Mouse (Mus musculus) olfactory bulb, adult 2 months (tissue): ENCODE measurements around the gene Fam8a1. TPM values are rescaled to one million over a fixed set of nuclear protein-coding genes. Genes with fewer than 3 reads are reported as not detected.
A peak's percentile ranks its signal among the peaks of the same experiment; 100 is the strongest.

Source experiments
- H3K27ac ChIP-seq: fragments of 200-500 bp; 2 replicates; pipeline ENCODE4 v1.5.1; 2012; ENCODE audit warnings: low read depth, low read length; ENCODE audit not compliant: insufficient read depth
- H3K4me1 ChIP-seq: fragments of 200-500 bp; 2 replicates; pipeline ENCODE4 v1.6.1; 2012; ENCODE audit warnings: low read length; ENCODE audit not compliant: control insufficient read depth, insufficient read depth
- H3K4me3 ChIP-seq: fragments of 200-500 bp; 2 replicates; pipeline ENCODE4 v1.5.1; 2012; ENCODE audit warnings: mild to moderate bottlenecking, low read depth, low read length, moderate library complexity; ENCODE audit not compliant: insufficient read depth
- CTCF ChIP-seq: fragments of 200-500 bp; IDR thresholded peaks from 2 replicates; pipeline ENCODE4 v1.5.1; 2012; ENCODE audit warnings: low read depth, mild to moderate bottlenecking, low read length, moderate library complexity; ENCODE audit not compliant: insufficient read depth
- POLR2A ChIP-seq: fragments of 200-500 bp; IDR thresholded peaks from 2 replicates; pipeline ENCODE4 v1.6.1; 2012; ENCODE audit warnings: mild to moderate bottlenecking, low read depth, low read length, moderate library complexity; ENCODE audit not compliant: insufficient read depth
- WGBS: fragments of 180-500 bp; shearing (Covaris S2); methylation state at CpG from one replicate; pipeline ENCODE4 v1.1.7; 2018; 5-methylcytosine and 5-hydroxymethylcytosine counted together
- polyA plus RNA-seq: library from polyadenylated mRNA; stranded (reverse); fragments of >200 nt; gene quantifications from 2 replicates; pipeline ENCODE4 v1.2.4, GENCODE M21; 2012; ENCODE audit warnings: low replicate concordance; ENCODE audit not compliant: missing spikeins, insufficient read depth, insufficient read length

Gene Fam8a1
- polyA plus RNA-seq, 1 experiment = not detected

DNA sequence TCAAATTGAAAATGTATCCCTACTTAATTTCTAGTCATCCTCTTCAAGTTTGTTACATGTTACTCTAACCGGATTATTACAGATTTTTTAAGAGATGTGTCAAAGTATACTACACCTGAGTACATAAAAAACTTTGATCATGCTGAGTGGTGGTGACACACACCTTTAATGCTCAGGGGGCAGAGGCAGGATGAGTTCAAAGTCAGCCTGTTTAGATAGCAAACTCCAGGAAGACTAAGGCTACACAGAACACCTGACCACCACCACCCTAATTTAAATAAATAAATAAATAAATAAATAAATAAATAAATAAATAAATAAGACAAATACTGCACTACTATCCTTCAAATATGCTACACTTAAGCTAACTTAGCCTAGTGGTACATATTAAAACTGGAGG, 26.6 kb downstream of the Fam8a1 start:
- WGBS = 95% methylated on average over 1 of the region's 1 CpGs
- Histone ChIP-seq H3K4me3 (no peak overlapping the region), H3K4me1 (no peaks in the 10 kb centered on the region), H3K27ac (no peak overlapping the region)
- TF ChIP-seq POLR2A = no peak
- no peak for TF ChIP-seq CTCF

GRCm38 (mm10) chr13:46696788-46697187, 27.5 kb downstream of the Fam8a1 start:
- no peak for TF ChIP-seq POLR2A
- no peak for TF ChIP-seq CTCF
- Histone ChIP-seq H3K4me1 (no peaks in the 10 kb centered on the region), H3K27ac (no peak overlapping the region), H3K4me3 (no peak overlapping the region)
- 89% methylated on average over 2 of the region's 2 CpGs for WGBS

GRCm38 (mm10) chr13:46699372-46699771, 30.1 kb downstream of the Fam8a1 start:
- Histone ChIP-seq H3K4me1 (no peaks in the 10 kb centered on the region), H3K4me3 (no peak overlapping the region), H3K27ac (no peak overlapping the region)
- 95% methylated on average over 1 of the region's 1 CpGs for WGBS
- no peak for TF ChIP-seq POLR2A

GRCm38 (mm10) chr13:46701486-46701885, 32.2 kb downstream of the Fam8a1 start:
- H3K4me1 ChIP-seq = no peaks in the 10 kb centered on the region
- WGBS = 95% methylated on average over 2 of the region's 2 CpGs
- H3K4me3 ChIP-seq = no peak overlapping the region
- TF ChIP-seq CTCF = no peak
- no peak overlapping the region for H3K27ac ChIP-seq

DNA sequence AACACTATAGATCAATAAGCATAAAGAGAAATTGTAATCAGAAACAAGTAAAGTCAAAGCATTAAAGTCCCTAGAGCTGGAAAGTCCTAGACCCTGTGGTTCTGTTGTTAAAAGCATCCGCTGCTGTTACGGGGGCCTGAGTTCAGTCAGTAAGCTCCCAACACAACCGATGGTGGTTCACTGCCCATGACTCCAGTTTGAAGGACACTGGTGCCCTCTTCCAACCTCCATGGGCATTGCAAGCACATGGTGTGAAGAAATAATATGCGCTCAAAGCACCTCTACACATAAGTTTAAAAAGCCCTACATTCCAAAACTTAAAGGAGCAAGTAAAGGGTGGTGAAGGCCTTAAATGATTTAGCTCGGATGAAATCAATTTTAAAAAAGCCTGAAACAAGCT, 33.8 kb downstream of the Fam8a1 start:
- 82% methylated on average over 5 of the region's 5 CpGs for WGBS
- Histone ChIP-seq H3K27ac (no peak overlapping the region), H3K4me3 (no peak overlapping the region), H3K4me1 (no peaks in the 10 kb centered on the region)
- TF ChIP-seq POLR2A (no peak), CTCF (no peak)

- TF ChIP-seq CTCF (no peak), POLR2A (no peak)
- no peak overlapping the region for H3K27ac ChIP-seq
- 90% methylated on average over 5 of the region's 5 CpGs for WGBS
- H3K4me3 ChIP-seq = no peak overlapping the region
- H3K4me1 ChIP-seq = no peaks in the 10 kb centered on the region
These were observed 44.2 kb downstream of the Fam8a1 start for GRCm38 (mm10) chr13:46713486-46713885.

- 65% methylated on average over 3 of the region's 3 CpGs for WGBS
- H3K4me1 ChIP-seq = peaks cover 3% of the 10 kb centered on the region; the same call in 1 of the 2 replicates
- H3K27ac ChIP-seq = no peak overlapping the region
- no peak overlapping the region for H3K4me3 ChIP-seq
- TF ChIP-seq CTCF = no peak
- no peak for TF ChIP-seq POLR2A
These were observed 46.8 kb downstream of the Fam8a1 start for GRCm38 (mm10) chr13:46715976-46716639.

- peaks cover 3% of the 10 kb centered on the region; the same call in 1 of the 2 replicates for H3K4me1 ChIP-seq
- H3K27ac ChIP-seq = peak overlapping the region; percentile 51; the same call in 1 of the 2 replicates
- no peak overlapping the region for H3K4me3 ChIP-seq
- WGBS = 69% methylated on average over 5 of the region's 5 CpGs
- TF ChIP-seq CTCF (no peak), POLR2A (no peak)
These were observed 49.6 kb downstream of the Fam8a1 start for GRCm38 (mm10) chr13:46718893-46719400.

- TF ChIP-seq CTCF (no peak), POLR2A (no peak)
- Histone ChIP-seq H3K27ac (no peak overlapping the region), H3K4me3 (no peak overlapping the region), H3K4me1 (peaks cover 3% of the 10 kb centered on the region; the same call in 1 of the 2 replicates)
These were observed 51.7 kb downstream of the Fam8a1 start for GRCm38 (mm10) chr13:46721009-46721408.
